ENCODE assay signal across 9 mouse cellular contexts in the genomic region with DNA sequence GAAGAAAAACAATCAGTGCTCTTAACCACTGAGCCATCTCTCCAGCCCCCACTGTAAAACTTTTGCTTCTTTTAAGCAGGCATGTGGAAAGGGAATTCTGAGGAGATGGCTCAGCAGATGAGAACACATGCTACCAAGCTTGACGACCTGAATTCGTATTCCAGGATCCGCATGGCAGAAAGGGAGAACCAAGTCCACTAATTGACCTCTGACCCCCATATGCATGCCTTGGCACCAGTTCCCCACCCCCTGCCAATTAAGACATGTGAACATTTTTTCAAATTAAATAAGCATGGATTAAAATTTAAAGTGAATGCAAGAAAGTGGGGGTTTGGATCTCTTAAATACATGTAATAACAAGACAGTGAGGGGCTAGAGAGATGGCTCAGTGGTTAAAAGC.
"Had no signal": no experiment of that assay in that cellular context is flagged by ENCODE, and none has a peak within 500 bp of the region (broad histone marks: within the 10 kb centered on the region; RNA-seq: fewer than 3 reads in every experiment).

No protein-coding gene starts in this region.

- H3K4me3 ChIP-seq: limb, embryonic 10.5 days; limb, embryonic 13.5 days; liver, embryonic 15.5 days had no signal

- H3K9me3 ChIP-seq: limb, embryonic 10.5 days; liver, embryonic 15.5 days had no signal

- H3K4me1 ChIP-seq: limb, embryonic 10.5 days had no signal

- H3K4me2 ChIP-seq: limb, embryonic 13.5 days; liver, embryonic 15.5 days; midbrain, embryonic 11.5 days had no signal

- H3K27ac ChIP-seq: limb, embryonic 10.5 days; limb, embryonic 13.5 days had no signal

- DNase-seq: lung, adult 2 months; lung, postnatal 4 days; midbrain, embryonic 14.5 days; thymus, adult 18-20 months; thymus, postnatal 36 days had no signal

- H3K9ac ChIP-seq: limb, embryonic 13.5 days; liver, embryonic 15.5 days had no signal

- H3K36me3 ChIP-seq: liver, embryonic 15.5 days had no signal

- H3K27me3 ChIP-seq: limb, embryonic 13.5 days; liver, embryonic 15.5 days had no signal
